Mouse (Mus musculus): ENCODE measurements around the gene Map1lc3a. TPM values are rescaled to one million over a fixed set of nuclear protein-coding genes. Genes with fewer than 3 reads are reported as not detected.
A peak's percentile ranks its signal among the peaks of the same experiment; 100 is the strongest.

Map1lc3a gene
- 100 to 1,000 TPM; 435 to 436 TPM for total RNA-seq (2021)
- long read RNA-seq, experiment 1, transcript Map1lc3a-203 (3 exons, 826 nt), result minor isoform, 27 of 202 reads
- long read RNA-seq, experiment 1, transcript Map1lc3a-201 (4 exons, 1,112 nt), result major isoform, 165 of 202 reads
- long read RNA-seq, experiment 1, partial matches to known transcripts, result 9 of 202 reads
- long read RNA-seq, experiment 1, other reads (novel, unspliced or antisense), result 1 of 202 reads
- long read RNA-seq, experiment 2, transcript Map1lc3a-201 (4 exons, 1,112 nt), result major isoform, 111 of 138 reads
- long read RNA-seq, experiment 2, transcript Map1lc3a-203 (3 exons, 826 nt), result minor isoform, 20 of 138 reads
- long read RNA-seq, experiment 2, partial matches to known transcripts, result 5 of 138 reads
- long read RNA-seq, experiment 2, other reads (novel, unspliced or antisense), result 2 of 138 reads

GRCm38 (mm10) chr2:155276195-155276594, at the start of gene Map1lc3a:
Gene Map1lc3a, plus strand, starts transcription at chr2:155276297.
- DNase-seq (ENCODE audit: low spot score in 2 of 2), result peak; percentile 99
- intact Hi-C loops (cut with DNase I), result loop anchor here (10.0 kb wide), 1 partner anchor 109 kb away; the partner anchor contains the start of gene Trp53inp2

GRCm38 (mm10) chr2:155235746-155236361, 40.2 kb upstream of the Map1lc3a start:
- DNase-seq (ENCODE audit: low spot score in 2 of 2), result no peak
- intact Hi-C loops (cut with DNase I), result loop anchor here (10.0 kb wide), 1 partner anchor 149 kb away; the partner anchor contains the start of gene Trp53inp2

GRCm38 (mm10) chr2:155236362-155236992, 39.6 kb upstream of the Map1lc3a start, which contains the start of gene Dynlrb1:
Gene Dynlrb1, plus strand, starts transcription at chr2:155236533.
- intact Hi-C loops (cut with DNase I), result loop anchor here (10.0 kb wide), 1 partner anchor 148 kb away; the partner anchor contains the start of gene Trp53inp2
- DNase-seq (ENCODE audit: low spot score in 2 of 2), result peak; percentile 99 to 100

DNA sequence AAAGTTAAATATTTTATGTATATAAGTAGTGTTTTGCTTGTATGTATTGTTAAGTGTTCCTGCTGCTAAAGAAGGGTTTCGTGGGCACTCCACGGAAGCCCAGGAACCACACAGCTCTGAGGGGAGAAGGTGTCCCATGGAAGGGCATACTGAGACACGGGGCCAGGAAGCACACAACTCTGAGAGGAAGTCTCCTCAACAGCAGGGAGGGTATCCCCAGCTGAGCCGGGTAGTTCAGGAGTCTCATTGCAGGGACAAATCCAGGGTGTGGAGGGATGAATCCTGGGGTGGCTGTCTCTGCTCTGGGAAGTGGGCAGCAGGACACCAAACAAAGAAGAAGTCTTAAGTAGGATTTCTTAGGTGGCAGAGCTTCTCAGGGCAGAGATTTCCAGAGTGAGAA, 38.8 kb upstream of the Map1lc3a start:
- DNase-seq (ENCODE audit: low spot score in 2 of 2), result no peak
- intact Hi-C loops (cut with DNase I), result loop anchor here (10.0 kb wide), 1 partner anchor 148 kb away; the partner anchor contains the start of gene Trp53inp2

DNA sequence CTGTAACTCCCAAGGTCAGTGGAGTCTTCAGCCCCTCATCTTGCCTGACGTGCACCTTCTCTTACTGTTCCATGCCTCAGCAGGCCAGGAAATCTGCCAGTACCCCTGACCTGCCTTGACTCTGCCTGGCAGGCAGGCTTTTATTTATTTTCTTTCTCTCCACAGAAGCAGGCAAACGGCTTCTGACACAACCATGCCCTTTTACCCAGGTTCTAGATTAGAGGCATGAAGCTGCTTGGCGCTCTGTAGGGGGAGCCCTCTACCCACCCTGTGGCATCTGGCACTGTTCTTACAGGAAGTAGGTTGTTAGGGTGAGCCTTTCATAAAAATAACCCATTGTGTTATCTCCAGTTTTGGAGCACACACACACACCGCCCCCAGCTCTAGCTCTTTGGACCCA, 35.2 kb upstream of the Map1lc3a start:
- intact Hi-C loops (cut with DNase I), result no loop called here

DNA sequence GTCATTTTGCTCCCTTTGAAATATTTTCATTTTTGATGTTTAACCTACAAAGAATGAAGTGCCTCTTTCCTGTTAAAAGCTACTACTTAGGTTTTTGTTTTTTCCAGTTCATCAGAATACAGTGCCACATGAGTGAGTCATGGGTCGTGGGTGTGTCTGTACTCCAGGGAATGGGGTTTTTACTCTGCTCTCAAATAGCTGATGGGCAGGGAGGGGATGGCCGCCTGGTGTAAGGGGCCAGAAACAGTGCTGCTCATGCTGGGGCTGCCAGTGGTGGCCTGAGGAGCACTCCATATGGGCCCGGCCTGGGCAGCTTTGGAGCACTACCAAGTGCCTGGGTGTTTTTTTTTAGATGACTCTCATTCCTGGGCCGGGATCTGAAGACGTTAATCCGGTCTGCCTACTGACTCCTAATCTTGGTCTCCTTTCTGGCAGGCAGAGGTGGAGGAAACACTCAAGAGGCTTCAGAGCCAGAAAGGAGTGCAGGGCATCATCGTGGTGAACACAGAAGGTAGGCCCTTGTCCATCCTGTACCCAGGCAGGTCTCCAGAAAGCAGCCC, 33.7 kb upstream of the Map1lc3a start:
- intact Hi-C loops (cut with DNase I), result no loop called here
- no peak for DNase-seq (ENCODE audit: low spot score in 2 of 2)

More for the DNA sequence above, 35.2 kb upstream of the Map1lc3a start:
- DNase-seq (ENCODE audit: low spot score in 2 of 2), result no peak

DNA sequence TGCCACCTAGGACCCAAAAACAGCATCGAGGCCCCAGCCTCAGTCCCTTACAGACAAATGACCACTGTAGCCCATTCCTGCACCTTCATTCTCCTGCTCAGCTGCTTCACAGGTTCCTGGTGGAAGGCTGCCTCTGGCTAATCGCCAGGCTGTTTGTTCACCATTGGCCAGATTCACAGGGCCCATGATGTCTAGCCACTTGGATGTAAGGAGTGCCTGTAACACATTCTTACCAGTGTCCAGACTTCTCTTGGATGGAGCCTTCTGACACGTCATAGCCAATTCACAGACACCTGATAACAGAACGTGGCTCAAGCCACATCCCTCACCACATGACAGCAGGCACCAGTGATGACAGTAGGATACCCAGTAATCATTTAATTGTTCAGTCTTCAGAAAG, 29.9 kb upstream of the Map1lc3a start:
- intact Hi-C loops (cut with DNase I), result no loop called here
- no peak for DNase-seq (ENCODE audit: low spot score in 2 of 2)

DNA sequence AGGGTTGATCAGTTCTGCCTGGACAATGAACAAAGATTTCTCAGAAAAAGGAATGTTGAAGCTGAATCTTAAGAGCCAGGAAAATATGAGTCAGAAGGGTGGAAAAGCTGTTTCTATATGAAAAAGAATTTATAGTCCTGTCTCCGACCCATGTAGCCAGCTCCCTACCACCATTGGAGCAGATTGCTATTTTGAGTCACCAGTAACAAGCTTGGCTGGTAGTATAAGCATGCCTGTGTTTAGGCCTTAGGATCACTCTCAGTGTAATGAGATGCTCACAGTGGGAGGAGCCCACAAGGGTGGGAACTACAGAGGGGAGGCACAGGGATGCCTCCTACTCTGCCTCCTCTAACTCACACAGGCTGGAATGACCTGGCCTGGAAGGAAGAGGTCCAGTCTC, 27.9 kb upstream of the Map1lc3a start:
- no peak for DNase-seq (ENCODE audit: low spot score in 2 of 2)
- intact Hi-C loops (cut with DNase I), result no loop called here

DNA sequence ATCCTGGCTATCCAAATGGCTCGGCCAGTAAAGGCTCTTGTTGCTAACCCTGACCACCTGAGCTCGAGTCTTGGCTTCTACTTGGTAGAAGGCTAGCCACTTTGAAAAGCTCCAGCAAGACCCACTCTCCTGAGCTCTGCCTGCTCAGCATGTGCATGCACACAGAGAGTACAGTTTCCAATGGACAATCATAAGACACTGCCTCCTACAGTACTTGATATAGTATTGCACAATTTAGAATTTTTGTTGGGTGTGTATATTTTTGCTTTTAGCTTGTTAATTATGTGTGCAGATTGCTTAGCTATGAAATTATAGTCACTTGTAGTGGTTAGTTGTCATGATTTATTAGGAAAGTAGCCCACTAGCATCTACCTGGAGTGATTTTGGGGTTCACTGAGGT, 27.4 kb upstream of the Map1lc3a start:
- intact Hi-C loops (cut with DNase I), result no loop called here

GRCm38 (mm10) chr2:155249588-155249987, 26.5 kb upstream of the Map1lc3a start:
- intact Hi-C loops (cut with DNase I), result no loop called here
- no peak for DNase-seq (ENCODE audit: low spot score in 2 of 2)

More for the DNA sequence above, 27.4 kb upstream of the Map1lc3a start:
- DNase-seq (ENCODE audit: low spot score in 2 of 2), result no peak

GRCm38 (mm10) chr2:155265526-155265925, 10.6 kb upstream of the Map1lc3a start:
- no peak for DNase-seq (ENCODE audit: low spot score in 2 of 2)
- intact Hi-C loops (cut with DNase I), result no loop called here

DNA sequence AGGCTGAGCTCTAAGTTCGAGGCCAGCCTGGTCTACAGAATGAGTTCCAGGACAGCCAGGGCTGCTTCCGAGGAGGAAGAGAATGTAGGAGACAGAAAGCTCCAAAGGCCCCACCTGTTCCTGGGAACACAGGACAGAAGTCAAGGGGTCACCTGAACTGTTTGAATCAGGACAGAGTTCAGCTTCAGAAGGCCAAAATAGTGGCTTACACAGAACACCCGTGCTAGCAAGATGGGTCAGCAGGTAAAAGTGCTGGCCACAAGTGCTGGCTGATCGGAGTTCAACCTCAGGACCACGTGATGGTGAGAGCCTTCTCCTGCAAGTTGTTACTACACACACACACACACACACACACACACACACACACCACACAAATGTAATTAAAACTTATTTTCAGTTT, 9.2 kb upstream of the Map1lc3a start:
- intact Hi-C loops (cut with DNase I), result no loop called here
- DNase-seq (ENCODE audit: low spot score in 2 of 2), result no peak

DNA sequence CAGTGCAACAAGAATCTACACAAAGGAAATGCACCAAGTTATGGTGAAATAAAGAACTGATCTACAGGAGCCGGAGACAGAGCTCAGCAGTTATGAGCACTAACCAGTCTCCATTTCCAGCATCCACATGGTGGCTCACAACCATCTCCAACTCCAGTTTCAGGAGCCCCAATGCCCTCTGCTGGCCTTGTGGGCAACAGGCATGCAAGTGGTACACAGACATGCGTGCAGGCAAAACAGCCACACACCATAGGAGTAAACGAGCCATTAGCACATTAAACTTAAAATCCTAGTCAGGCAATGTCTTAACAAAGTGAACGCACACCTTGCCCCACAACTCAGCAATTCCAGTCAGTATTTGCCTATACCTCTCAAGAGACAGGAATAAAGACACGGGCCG, 4.1 kb upstream of the Map1lc3a start:
- intact Hi-C loops (cut with DNase I), result loop anchor here (10.0 kb wide), 1 partner anchor 113 kb away; the partner anchor contains the start of gene Trp53inp2
- DNase-seq (ENCODE audit: low spot score in 2 of 2), result no peak

DNA sequence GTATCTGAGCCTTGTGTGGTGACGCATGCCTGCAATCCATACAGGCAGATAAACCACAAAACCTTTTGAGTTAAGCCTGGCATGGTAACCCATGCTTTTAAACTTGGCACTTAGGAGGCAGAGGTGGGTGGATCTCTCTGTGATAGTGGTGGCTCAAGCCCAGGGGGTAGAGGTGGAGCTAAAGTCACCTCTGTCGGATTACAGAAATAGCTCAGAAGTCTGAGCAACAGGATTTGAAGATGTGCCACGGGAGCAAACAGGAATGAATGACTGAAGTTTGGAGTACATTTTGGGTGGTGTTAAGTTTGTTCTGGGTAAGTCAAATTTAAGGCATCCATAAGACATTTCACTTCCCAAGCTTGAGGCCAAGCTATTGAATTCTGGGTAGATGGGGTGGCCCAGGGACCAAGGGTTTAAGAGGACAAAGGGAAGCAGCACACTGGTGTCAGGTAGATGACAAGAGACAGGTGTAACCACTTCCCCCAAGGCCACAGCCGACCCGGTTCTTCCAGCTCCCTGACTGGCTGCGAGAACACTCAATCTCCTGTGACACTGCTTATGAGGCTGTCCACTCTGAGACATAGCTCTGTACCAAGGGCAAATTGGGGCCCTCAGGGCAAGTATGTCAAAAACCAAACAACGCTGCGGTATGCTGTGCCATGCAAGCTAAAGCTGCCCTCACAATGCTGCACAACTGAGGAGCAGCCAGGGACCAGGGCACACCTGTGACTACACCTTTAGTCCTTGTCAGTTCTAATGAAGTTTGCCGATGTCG, 3.5 kb upstream of the Map1lc3a start:
- intact Hi-C loops (cut with DNase I), result loop anchor here (10.0 kb wide), 1 partner anchor 112 kb away; the partner anchor contains the start of gene Trp53inp2
- DNase-seq (ENCODE audit: low spot score in 2 of 2), result no peak

DNA sequence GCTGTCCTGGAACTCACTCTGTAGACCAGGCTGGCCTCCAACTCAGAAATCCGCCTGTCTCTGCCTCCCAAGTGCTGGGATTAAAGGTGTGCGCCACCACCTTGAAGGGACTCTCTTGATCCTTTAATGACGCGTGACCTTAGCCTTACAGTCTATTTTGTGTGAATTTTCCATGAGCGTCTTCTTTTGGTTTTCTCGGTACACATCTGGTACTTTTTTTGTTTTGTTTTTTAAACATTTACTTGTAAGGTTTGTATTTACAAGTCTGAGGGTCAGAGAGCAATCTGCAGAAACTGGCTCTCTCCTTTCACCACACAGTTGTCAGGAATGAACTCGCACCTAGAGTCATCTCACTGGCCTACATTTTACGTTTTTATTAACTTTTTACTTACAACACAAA, 2.5 kb upstream of the Map1lc3a start:
- intact Hi-C loops (cut with DNase I), result loop anchor here (10.0 kb wide), 1 partner anchor 111 kb away; the partner anchor contains the start of gene Trp53inp2
- no peak for DNase-seq (ENCODE audit: low spot score in 2 of 2)

DNA sequence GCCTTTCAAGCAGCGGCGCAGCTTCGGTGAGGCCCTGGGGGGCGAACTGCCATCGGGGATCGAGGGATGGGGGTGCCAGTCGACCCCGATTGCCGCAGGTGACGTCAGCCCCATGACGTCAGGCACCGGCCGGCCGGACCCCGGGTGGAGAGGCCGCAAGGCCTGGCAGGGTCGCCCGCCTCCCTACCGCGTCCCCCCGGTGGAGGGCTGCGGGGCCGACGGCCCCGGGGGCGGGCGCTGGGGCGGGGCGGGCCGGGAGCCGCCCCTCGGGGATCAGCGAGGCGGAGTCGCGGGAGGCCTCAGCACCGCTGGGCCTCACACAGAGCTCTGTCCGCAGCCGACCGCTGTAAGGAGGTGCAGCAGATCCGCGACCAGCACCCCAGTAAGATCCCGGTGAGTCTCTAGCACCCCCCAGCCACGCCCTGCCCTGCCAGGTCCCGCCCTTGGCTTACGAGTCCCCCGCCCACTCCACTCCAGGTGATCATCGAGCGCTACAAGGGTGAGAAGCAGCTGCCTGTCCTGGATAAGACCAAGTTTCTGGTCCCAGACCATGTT, 601 bp downstream of the Map1lc3a start:
- intact Hi-C loops (cut with DNase I), result loop anchor here (10.0 kb wide), 1 partner anchor 108 kb away; the partner anchor contains the start of gene Trp53inp2
- peak in 1 of 2 experiments; percentile 42 for DNase-seq (ENCODE audit: low spot score in 2 of 2)

GRCm38 (mm10) chr2:155277721-155278120, 1.6 kb downstream of the Map1lc3a start:
- intact Hi-C loops (cut with DNase I), result loop anchor here (10.0 kb wide), 1 partner anchor 107 kb away; the partner anchor contains the start of gene Trp53inp2
- no peak for DNase-seq (ENCODE audit: low spot score in 2 of 2)

GRCm38 (mm10) chr2:155278361-155278760, 2.3 kb downstream of the Map1lc3a start:
- no peak for DNase-seq (ENCODE audit: low spot score in 2 of 2)
- intact Hi-C loops (cut with DNase I), result loop anchor here (10.0 kb wide), 1 partner anchor 106 kb away; the partner anchor contains the start of gene Trp53inp2
